Mouse (Mus musculus) hindbrain, embryonic 16.5 days (tissue): Measurements from ENCODE around the gene Abcg4. TPM values are rescaled to one million over a fixed set of nuclear protein-coding genes. Genes with fewer than 3 reads are reported as not detected.

Source experiments
- ATAC-seq: fragments of 200-750 bp; cut with Nextera tagmentation; 2 replicates; pipeline ENCODE4 v1.8.0; 2017; ENCODE audit warnings: moderate TSS enrichment, moderate library complexity
- H3K27ac ChIP-seq: fragments of 300-500 bp; sonication (generic); 2 replicates; pipeline ENCODE4 v1.5.1; 2014; ENCODE audit warnings: low read depth, mild to moderate bottlenecking, control low read depth, low read length, moderate library complexity
- H3K27me3 ChIP-seq: fragments of 300-500 bp; sonication (generic); replicated peaks from 2 replicates; pipeline ENCODE4 v1.6.1; 2014; ENCODE audit warnings: low read length; ENCODE audit not compliant: control insufficient read depth, insufficient read depth
- H3K36me3 ChIP-seq: fragments of 300-500 bp; sonication (generic); 2 replicates; pipeline ENCODE4 v1.6.1; 2014; ENCODE audit warnings: mild to moderate bottlenecking, low read length, moderate library complexity, mixed read lengths; ENCODE audit not compliant: control insufficient read depth, insufficient read depth
- H3K4me1 ChIP-seq: fragments of 300-500 bp; sonication (generic); 2 replicates; pipeline ENCODE4 v1.6.1; 2014; ENCODE audit warnings: low read depth, low read length; ENCODE audit not compliant: control insufficient read depth, insufficient read depth
- H3K4me2 ChIP-seq: fragments of 300-500 bp; sonication (generic); 2 replicates; pipeline ENCODE4 v1.6.1; 2014; ENCODE audit warnings: mild to moderate bottlenecking, low read length, control low read depth, moderate library complexity
- H3K4me3 ChIP-seq: fragments of 300-500 bp; sonication (generic); 2 replicates; pipeline ENCODE4 v1.5.1; 2014; ENCODE audit warnings: mild to moderate bottlenecking, low read length, control low read depth, moderate library complexity
- H3K9ac ChIP-seq: fragments of 300-500 bp; sonication (generic); 2 replicates; pipeline ENCODE4 v1.6.1; 2014; ENCODE audit warnings: low read depth, mild to moderate bottlenecking, control low read depth, low read length, moderate library complexity
- H3K9me3 ChIP-seq: fragments of 300-500 bp; sonication (generic); 2 replicates; pipeline ENCODE4 v1.6.1; 2014; ENCODE audit warnings: mild to moderate bottlenecking, low read length, moderate library complexity; ENCODE audit not compliant: control insufficient read depth
- WGBS: fragments of 180-500 bp; shearing (Covaris S2); extraction: QIAGEN DNeasy Blood & Tissue Kit; methylation state at CpG from one replicate; pipeline ENCODE4 v1.1.7; 2014; 5-methylcytosine and 5-hydroxymethylcytosine counted together
- polyA plus RNA-seq: library from polyadenylated mRNA; unstranded; fragments of >200 nt; fragmentation: Nextera tagmentation; extraction: Ambion mirVana; gene quantifications from 2 replicates; pipeline ENCODE4 v1.2.1, GENCODE M21; 2015

Abcg4 gene
- polyA plus RNA-seq, 1 experiment from 2014 or later, result 33.7 TPM

- Histone ChIP-seq H3K27me3 (no peaks in the 10 kb centered on the region), H3K4me3 (peak overlapping the region; percentile 44), H3K4me1 (peaks cover 13% of the 10 kb centered on the region), H3K9ac (peak overlapping the region; percentile 77), H3K27ac (peak overlapping the region; percentile 76), H3K9me3 (no peaks in the 10 kb centered on the region), H3K36me3 (no peaks in the 10 kb centered on the region; the same call in 1 of the 2 replicates), H3K4me2 (peak overlapping the region; percentile 72)
- WGBS, result 8% methylated on average over 26 of the region's 28 CpGs
- peak; percentile 85 for ATAC-seq
Measured at GRCm38 (mm10) chr9:44268027-44268360, 20.4 kb downstream of the Abcg4 start.

GRCm38 (mm10) chr9:44267319-44268026 is 20.9 kb downstream of the Abcg4 start:
- Histone ChIP-seq H3K9ac (peak overlapping the region; percentile 77), H3K27me3 (no peaks in the 10 kb centered on the region), H3K9me3 (no peaks in the 10 kb centered on the region), H3K27ac (peak overlapping the region; percentile 76), H3K4me2 (peak overlapping the region; percentile 72), H3K36me3 (no peaks in the 10 kb centered on the region), H3K4me1 (peaks cover 13% of the 10 kb centered on the region), H3K4me3 (peak overlapping the region; percentile 44)
- peak; percentile 34 for ATAC-seq
- 12% methylated on average over 19 of the region's 23 CpGs for WGBS

- Histone ChIP-seq H3K9me3 (no peaks in the 10 kb centered on the region), H3K9ac (peak overlapping the region; percentile 43), H3K4me3 (no peak overlapping the region), H3K27me3 (no peaks in the 10 kb centered on the region), H3K4me2 (no peak overlapping the region), H3K4me1 (peaks cover 13% of the 10 kb centered on the region), H3K36me3 (no peaks in the 10 kb centered on the region), H3K27ac (peak overlapping the region; percentile 12; the same call in 1 of the 2 replicates)
- 50% methylated on average over 8 of the region's 8 CpGs for WGBS
- ATAC-seq, result no peak
Measured at GRCm38 (mm10) chr9:44266478-44267226, 21.8 kb downstream of the Abcg4 start.

GRCm38 (mm10) chr9:44261388-44261787 is 27.0 kb downstream of the Abcg4 start:
- no peak for ATAC-seq
- peaks cover 4% of the 10 kb centered on the region; the same call in 1 of the 2 replicates for H3K4me1 ChIP-seq
- H3K36me3 ChIP-seq, result no peaks in the 10 kb centered on the region
- no peaks in the 10 kb centered on the region for H3K9me3 ChIP-seq
- WGBS, result 80% methylated on average over 14 of the region's 14 CpGs
- H3K27ac ChIP-seq, result no peak overlapping the region
- H3K4me3 ChIP-seq, result no peak overlapping the region
- H3K4me2 ChIP-seq, result no peak overlapping the region
- no peaks in the 10 kb centered on the region for H3K27me3 ChIP-seq
- no peak overlapping the region for H3K9ac ChIP-seq

GRCm38 (mm10) chr9:44259014-44259413 is 29.4 kb downstream of the Abcg4 start:
- Histone ChIP-seq H3K4me3 (no peak overlapping the region), H3K9me3 (no peaks in the 10 kb centered on the region), H3K27me3 (no peaks in the 10 kb centered on the region), H3K27ac (no peak overlapping the region), H3K4me2 (no peak overlapping the region), H3K36me3 (no peaks in the 10 kb centered on the region), H3K4me1 (peaks cover 16% of the 10 kb centered on the region), H3K9ac (no peak overlapping the region)
- no peak for ATAC-seq
- WGBS, result 69% methylated on average over 10 of the region's 10 CpGs

GRCm38 (mm10) chr9:44256213-44256612 is 32.2 kb downstream of the Abcg4 start:
- no peak overlapping the region for H3K27ac ChIP-seq
- no peaks in the 10 kb centered on the region for H3K36me3 ChIP-seq
- no peaks in the 10 kb centered on the region for H3K9me3 ChIP-seq
- ATAC-seq, result no peak
- WGBS, result 76% methylated on average over 8 of the region's 8 CpGs
- no peak overlapping the region for H3K4me3 ChIP-seq
- H3K4me2 ChIP-seq, result no peak overlapping the region
- no peak overlapping the region for H3K9ac ChIP-seq
- H3K27me3 ChIP-seq, result no peaks in the 10 kb centered on the region
- H3K4me1 ChIP-seq, result peaks cover 19% of the 10 kb centered on the region

- 41% methylated on average over 6 of the region's 6 CpGs for WGBS
- Histone ChIP-seq H3K4me2 (no peak overlapping the region; the same call in 1 of the 2 replicates), H3K4me3 (no peak overlapping the region), H3K9me3 (no peaks in the 10 kb centered on the region), H3K9ac (peak overlapping the region; percentile 48; the same call in 1 of the 2 replicates), H3K27me3 (no peaks in the 10 kb centered on the region), H3K27ac (peak overlapping the region; percentile 78), H3K36me3 (no peaks in the 10 kb centered on the region), H3K4me1 (peaks cover 23% of the 10 kb centered on the region)
- ATAC-seq, result peak; percentile 31; the same call in 1 of the 2 replicates
Measured at GRCm38 (mm10) chr9:44255136-44255521, 33.3 kb downstream of the Abcg4 start.

- ATAC-seq, result peak; percentile 83
- peak overlapping the region; percentile 78 for H3K27ac ChIP-seq
- no peak overlapping the region; the same call in 1 of the 2 replicates for H3K4me2 ChIP-seq
- H3K4me1 ChIP-seq, result peaks cover 26% of the 10 kb centered on the region
- no peaks in the 10 kb centered on the region for H3K36me3 ChIP-seq
- WGBS, result 8% methylated on average over 5 of the region's 5 CpGs
- H3K9me3 ChIP-seq, result no peaks in the 10 kb centered on the region
- no peaks in the 10 kb centered on the region for H3K27me3 ChIP-seq
- no peak overlapping the region for H3K9ac ChIP-seq
- H3K4me3 ChIP-seq, result no peak overlapping the region
Measured at GRCm38 (mm10) chr9:44254508-44255135, 33.8 kb downstream of the Abcg4 start.

GRCm38 (mm10) chr9:44253441-44253840 is 35.0 kb downstream of the Abcg4 start:
- Histone ChIP-seq H3K27ac (no peak overlapping the region), H3K9ac (no peak overlapping the region), H3K36me3 (no peaks in the 10 kb centered on the region), H3K4me2 (no peak overlapping the region), H3K27me3 (no peaks in the 10 kb centered on the region), H3K9me3 (no peaks in the 10 kb centered on the region), H3K4me1 (peaks cover 26% of the 10 kb centered on the region), H3K4me3 (no peak overlapping the region)
- no peak for ATAC-seq
- WGBS, result 71% methylated on average over 6 of the region's 6 CpGs
